Mouse (Mus musculus) hindbrain, embryonic 10.5 days (tissue): ENCODE results near the gene Aoc2. TPM values are rescaled to one million over a fixed set of nuclear protein-coding genes. Genes with fewer than 3 reads are reported as not detected.

Experiments used
- DNase-seq: peaks from one replicate; pipeline ENCODE4 v3.0.0-alpha.2; 2017; ENCODE audit warnings: low spot score
- H3K27ac ChIP-seq: fragments of 300-500 bp; sonication (generic); 2 replicates; pipeline ENCODE4 v1.5.1; 2016; ENCODE audit warnings: mild to moderate bottlenecking, moderate library complexity
- H3K27me3 ChIP-seq: fragments of 300-500 bp; sonication (generic); 2 replicates; pipeline ENCODE4 v1.6.1; 2016; ENCODE audit warnings: mild to moderate bottlenecking; ENCODE audit not compliant: poor library complexity, insufficient read depth, severe bottlenecking
- H3K36me3 ChIP-seq: fragments of 300-500 bp; sonication (generic); 2 replicates; pipeline ENCODE4 v1.6.1; 2016; ENCODE audit warnings: mild to moderate bottlenecking, moderate library complexity
- H3K4me1 ChIP-seq: fragments of 300-500 bp; sonication (generic); replicated peaks from 2 replicates; pipeline ENCODE4 v1.6.1; 2016; ENCODE audit warnings: mild to moderate bottlenecking
- H3K4me3 ChIP-seq: fragments of 300-500 bp; sonication (generic); 2 replicates; pipeline ENCODE4 v1.5.1; 2016; ENCODE audit warnings: mild to moderate bottlenecking, moderate library complexity
- H3K9me3 ChIP-seq: fragments of 300-500 bp; sonication (generic); 2 replicates; pipeline ENCODE4 v1.6.1; 2016; ENCODE audit warnings: mild to moderate bottlenecking, moderate library complexity
- WGBS: fragments of 180-500 bp; shearing (Covaris S2); methylation state at CpG from one replicate; pipeline ENCODE4 v1.1.7; 2016; 5-methylcytosine and 5-hydroxymethylcytosine counted together
- polyA plus RNA-seq: library from polyadenylated mRNA; unstranded; fragments of >200 nt; fragmentation: Nextera tagmentation; extraction: Ambion mirVana; gene quantifications from 2 replicates; pipeline ENCODE4 v1.2.1, GENCODE M21; 2016

Aoc2 gene
- polyA plus RNA-seq, result 1.5 and 2.1 TPM in 2 replicates

- no peak for DNase-seq
- H3K4me3 ChIP-seq, result no peak within 1 kb of the TSS
- H3K27ac ChIP-seq, result no peak within 1 kb of the TSS
- peaks cover 80% of the 10 kb centered on the region for H3K36me3 ChIP-seq
- H3K27me3 ChIP-seq, result no peaks in the 10 kb centered on the region
- H3K9me3 ChIP-seq, result no peaks in the 10 kb centered on the region
- no peaks in the 10 kb centered on the region; the same call in 1 of the 2 replicates for H3K4me1 ChIP-seq
- 94% methylated on average over 5 of the region's 5 CpGs for WGBS
Observed at GRCm38 (mm10) chr11:101324763-101325162, at the start of gene Aoc2. TSS of gene Aoc2 (plus strand) at chr11:101325063.

GRCm38 (mm10) chr11:101275309-101275708 is 49.6 kb upstream of the Aoc2 start:
- Histone ChIP-seq H3K27me3 (peaks cover 33% of the 10 kb centered on the region), H3K9me3 (no peaks in the 10 kb centered on the region), H3K36me3 (peaks cover 16% of the 10 kb centered on the region), H3K4me1 (peaks cover 39% of the 10 kb centered on the region), H3K4me3 (no peak overlapping the region), H3K27ac (no peak overlapping the region)
- DNase-seq, result no peak
- 76% methylated on average over 4 of the region's 4 CpGs for WGBS

- Histone ChIP-seq H3K27me3 (peaks cover 43% of the 10 kb centered on the region), H3K4me1 (peaks cover 39% of the 10 kb centered on the region), H3K9me3 (no peaks in the 10 kb centered on the region), H3K4me3 (peak overlapping the region; percentile 86), H3K27ac (peak overlapping the region; percentile 42; the same call in 1 of the 2 replicates), H3K36me3 (peaks cover 16% of the 10 kb centered on the region)
- 24% methylated on average over 27 of the region's 27 CpGs for WGBS
- DNase-seq, result no peak
Observed at GRCm38 (mm10) chr11:101276319-101277070, 48.4 kb upstream of the Aoc2 start.

GRCm38 (mm10) chr11:101277381-101278222 is 47.3 kb upstream of the Aoc2 start:
- peak overlapping the region; percentile 93 for H3K27ac ChIP-seq
- H3K9me3 ChIP-seq, result no peaks in the 10 kb centered on the region
- 76% methylated on average over 12 of the region's 12 CpGs for WGBS
- H3K36me3 ChIP-seq, result peaks cover 16% of the 10 kb centered on the region
- peaks cover 43% of the 10 kb centered on the region for H3K27me3 ChIP-seq
- peaks cover 39% of the 10 kb centered on the region for H3K4me1 ChIP-seq
- DNase-seq, result no peak
- H3K4me3 ChIP-seq, result peak overlapping the region; percentile 86

GRCm38 (mm10) chr11:101278223-101279192 is 46.4 kb upstream of the Aoc2 start, which contains the start of the genes Cntd1 and Coa3:
TSS of gene Cntd1 (plus strand) at chr11:101279012.
TSS of gene Coa3 (minus strand) at chr11:101279114.
- Histone ChIP-seq H3K27me3 (peaks cover 43% of the 10 kb centered on the region), H3K36me3 (peaks cover 16% of the 10 kb centered on the region), H3K27ac (peak within 1 kb of the TSS; percentile 93), H3K4me1 (peaks cover 48% of the 10 kb centered on the region), H3K4me3 (peak within 1 kb of the TSS; percentile 86), H3K9me3 (no peaks in the 10 kb centered on the region)
- WGBS, result 12% methylated on average over 45 of the region's 45 CpGs
- peak; percentile 88 for DNase-seq

GRCm38 (mm10) chr11:101279193-101279569 is 45.7 kb upstream of the Aoc2 start:
- Histone ChIP-seq H3K27me3 (peaks cover 43% of the 10 kb centered on the region), H3K4me1 (peaks cover 50% of the 10 kb centered on the region)
- WGBS, result 58% methylated on average over 14 of the region's 14 CpGs

GRCm38 (mm10) chr11:101280837-101281236 is 44.0 kb upstream of the Aoc2 start:
- DNase-seq, result no peak
- no peak overlapping the region for H3K27ac ChIP-seq
- H3K4me3 ChIP-seq, result no peak overlapping the region
- H3K9me3 ChIP-seq, result no peaks in the 10 kb centered on the region
- WGBS, result 50% methylated on average over 7 of the region's 7 CpGs
- peaks cover 20% of the 10 kb centered on the region for H3K36me3 ChIP-seq
- peaks cover 37% of the 10 kb centered on the region for H3K27me3 ChIP-seq
- H3K4me1 ChIP-seq, result peaks cover 46% of the 10 kb centered on the region

More at GRCm38 (mm10) chr11:101279193-101279569, 45.7 kb upstream of the Aoc2 start:
- Histone ChIP-seq H3K9me3 (no peaks in the 10 kb centered on the region), H3K27ac (peak overlapping the region; percentile 81), H3K4me3 (peak overlapping the region; percentile 86), H3K36me3 (peaks cover 16% of the 10 kb centered on the region)
- DNase-seq, result no peak

- WGBS, result 31% methylated on average over 5 of the region's 5 CpGs
- no peak for DNase-seq
Observed at GRCm38 (mm10) chr11:101282896-101283295, 42.0 kb upstream of the Aoc2 start.

GRCm38 (mm10) chr11:101283805-101284204 is 41.1 kb upstream of the Aoc2 start:
- peaks cover 21% of the 10 kb centered on the region for H3K27me3 ChIP-seq
- no peak overlapping the region for H3K4me3 ChIP-seq
- H3K4me1 ChIP-seq, result peaks cover 19% of the 10 kb centered on the region
- no peak overlapping the region for H3K27ac ChIP-seq
- peaks cover 33% of the 10 kb centered on the region for H3K36me3 ChIP-seq
- H3K9me3 ChIP-seq, result no peaks in the 10 kb centered on the region
- no peak for DNase-seq
- 74% methylated on average over 4 of the region's 4 CpGs for whole genome bisulfite sequencing

More at GRCm38 (mm10) chr11:101282896-101283295, 42.0 kb upstream of the Aoc2 start:
- peaks cover 25% of the 10 kb centered on the region for H3K4me1 ChIP-seq
- H3K4me3 ChIP-seq, result no peak overlapping the region
- peaks cover 21% of the 10 kb centered on the region for H3K27me3 ChIP-seq
- H3K36me3 ChIP-seq, result peaks cover 24% of the 10 kb centered on the region
- no peaks in the 10 kb centered on the region for H3K9me3 ChIP-seq
- H3K27ac ChIP-seq, result no peak overlapping the region

- DNase-seq, result no peak
- WGBS, result 88% methylated on average over 9 of the region's 9 CpGs
- H3K27ac ChIP-seq, result no peak overlapping the region
- H3K4me3 ChIP-seq, result no peak overlapping the region
- H3K27me3 ChIP-seq, result no peaks in the 10 kb centered on the region
- no peaks in the 10 kb centered on the region for H3K9me3 ChIP-seq
- H3K4me1 ChIP-seq, result peaks cover 11% of the 10 kb centered on the region
- H3K36me3 ChIP-seq, result peaks cover 68% of the 10 kb centered on the region
Observed at GRCm38 (mm10) chr11:101287306-101287705, 37.6 kb upstream of the Aoc2 start.

GRCm38 (mm10) chr11:101291231-101291630 is 33.6 kb upstream of the Aoc2 start:
- Histone ChIP-seq H3K9me3 (no peaks in the 10 kb centered on the region), H3K27ac (no peak overlapping the region), H3K27me3 (no peaks in the 10 kb centered on the region), H3K4me3 (no peak overlapping the region), H3K4me1 (no peaks in the 10 kb centered on the region), H3K36me3 (peaks cover 100% of the 10 kb centered on the region)
- no peak for DNase-seq
- WGBS, result 97% methylated on average over 8 of the region's 8 CpGs

- H3K9me3 ChIP-seq, result no peaks in the 10 kb centered on the region
- H3K4me1 ChIP-seq, result peaks cover 1% of the 10 kb centered on the region
- peaks cover 95% of the 10 kb centered on the region for H3K36me3 ChIP-seq
- no peak for DNase-seq
- 93% methylated on average over 8 of the region's 8 CpGs for WGBS
- H3K4me3 ChIP-seq, result no peak overlapping the region
- no peaks in the 10 kb centered on the region for H3K27me3 ChIP-seq
- H3K27ac ChIP-seq, result no peak overlapping the region
Observed at GRCm38 (mm10) chr11:101295191-101295590, 29.7 kb upstream of the Aoc2 start.
